Mouse (Mus musculus) lung, postnatal 36 days (tissue): ENCODE results near the gene Olfr1057.
"Not testable (repeated sequence)": the region's sequence is repeated elsewhere in the genome, so short reads cannot be mapped to it uniquely, and the experiment has no call there.

Experiments
- DNase-seq: peaks from one replicate; pipeline ENCODE4 v3.0.0; 2022; ENCODE audit warnings: mixed read lengths

The Olfr1057 gene

DNA sequence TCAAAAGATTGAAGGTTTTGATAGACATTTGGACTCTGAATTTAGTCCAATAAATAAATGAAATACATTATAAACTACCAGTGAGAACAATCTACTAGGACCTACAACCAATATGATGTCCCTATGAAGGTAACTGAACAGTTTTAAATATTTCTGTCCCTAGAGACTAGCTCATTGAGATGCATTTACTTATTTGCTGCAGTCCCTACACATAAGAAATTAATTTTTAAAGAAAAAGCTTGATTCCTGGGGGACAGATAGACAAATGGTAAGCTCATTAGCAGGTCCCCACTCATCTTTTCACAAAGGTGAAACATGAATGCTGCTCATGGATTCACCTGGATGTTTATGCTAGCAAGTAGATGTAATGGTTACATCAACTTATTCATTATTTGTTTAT, at the start of gene Olfr1057:
TSS of gene Olfr1057 (minus strand) at position 101 of the 400 bp plus-strand sequence.
- DNase-seq, result no peak

DNA sequence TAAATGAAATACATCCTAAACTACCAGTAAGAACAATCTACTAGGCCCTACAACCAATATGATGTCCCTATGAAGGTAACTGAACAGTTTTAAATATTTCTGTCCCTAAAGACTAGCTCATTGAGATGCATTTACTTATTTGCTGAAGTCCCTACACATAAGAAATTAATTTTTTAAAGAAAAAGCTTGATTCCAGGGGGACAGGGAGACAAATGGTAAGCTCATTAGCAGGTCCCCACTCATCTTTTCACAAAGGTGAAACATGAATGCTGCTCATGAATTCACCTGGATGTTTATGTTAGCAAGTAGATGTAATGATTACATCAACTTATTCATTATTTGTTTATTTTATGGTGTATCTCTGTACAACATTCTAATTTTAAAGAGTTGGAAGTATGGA, 48.5 kb upstream of the Olfr1057 start, which contains the start of gene Olfr1062:
TSS of gene Olfr1062 (minus strand) at position 101 of the 400 bp plus-strand sequence.
- not testable (repeated sequence) for DNase-seq

DNA sequence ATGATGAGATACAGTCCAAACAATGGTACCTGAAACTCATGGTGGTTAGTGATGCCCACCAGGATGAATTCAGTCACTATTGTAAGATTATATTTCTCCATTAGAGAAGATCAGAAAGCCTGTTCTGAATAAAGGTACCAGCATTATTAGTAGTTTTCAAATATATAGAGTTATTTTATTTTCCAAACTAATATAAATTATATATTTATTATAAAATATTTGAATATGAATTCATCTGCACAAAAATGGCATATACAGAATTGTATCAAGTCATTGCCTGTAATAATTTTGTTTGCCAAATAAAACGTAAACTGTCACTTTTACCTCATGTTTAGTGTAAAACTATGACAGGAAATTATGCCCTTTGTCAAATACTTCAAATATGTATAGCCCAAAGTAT, 35.8 kb upstream of the Olfr1057 start, which contains the start of gene Olfr1061:
TSS of gene Olfr1061 (minus strand) at position 101 of the 400 bp plus-strand sequence.
- no peak for DNase-seq

DNA sequence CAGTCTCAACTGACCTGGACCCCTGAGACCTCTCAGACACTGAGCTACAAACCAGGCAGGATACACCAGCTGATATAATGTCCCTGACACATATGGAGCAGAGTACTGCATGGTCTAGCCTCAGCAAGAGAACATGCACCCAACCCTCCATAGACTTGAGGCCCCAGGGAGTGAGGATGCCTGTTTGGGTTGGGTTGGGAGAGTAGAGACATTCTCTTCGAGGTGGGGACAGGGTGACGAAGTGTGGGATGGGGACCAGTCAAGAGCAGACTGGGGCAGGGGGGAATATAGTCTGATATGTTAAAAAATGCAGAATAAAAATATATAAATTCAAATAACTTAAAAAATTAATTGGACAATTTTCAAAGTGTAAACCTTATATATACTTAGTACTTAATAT, 16.9 kb upstream of the Olfr1057 start:
- no peak for DNase-seq

DNA sequence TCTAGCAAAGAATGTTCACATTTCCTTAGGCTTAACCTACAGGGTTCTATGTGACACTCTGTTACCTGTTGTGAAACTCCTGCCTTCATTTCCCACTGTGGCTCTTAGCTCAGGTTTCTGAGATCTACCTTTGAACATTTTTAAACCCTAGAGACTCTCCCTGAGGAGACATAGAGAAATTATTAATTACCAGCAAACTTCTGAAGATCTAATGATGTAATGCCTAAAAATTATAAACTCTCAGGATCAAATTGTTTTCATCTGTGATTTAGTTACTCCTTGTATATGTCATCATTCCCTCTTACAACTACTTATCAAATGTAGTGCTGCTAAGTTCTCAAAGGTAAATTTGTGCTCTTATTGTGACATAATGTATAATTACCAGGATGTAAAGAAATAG, 10.3 kb upstream of the Olfr1057 start, which contains the start of gene Olfr1058:
TSS of gene Olfr1058 (minus strand) at position 101 of the 400 bp plus-strand sequence.
- DNase-seq, result not testable (repeated sequence)

DNA sequence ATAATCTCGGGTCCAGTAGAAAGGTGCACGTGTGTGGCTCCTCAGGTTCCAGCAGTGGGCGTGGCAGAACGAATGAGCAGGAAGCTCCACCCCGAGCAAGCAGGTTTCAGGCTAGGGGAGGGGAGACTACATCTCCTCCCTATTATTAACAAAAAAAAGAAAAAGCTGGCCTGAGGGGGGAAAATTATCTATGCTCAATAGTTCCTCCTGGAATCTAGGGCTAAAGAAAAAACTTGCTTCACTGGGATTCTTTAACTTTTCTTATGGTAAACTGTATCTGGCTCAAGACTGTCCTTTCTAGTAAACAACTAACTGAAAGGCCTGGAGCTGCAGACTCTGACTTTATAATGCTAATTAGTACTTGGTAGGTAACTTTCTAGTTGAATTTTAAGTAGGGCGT, 11.9 kb downstream of the Olfr1057 start:
- DNase-seq, result not testable (repeated sequence)

DNA sequence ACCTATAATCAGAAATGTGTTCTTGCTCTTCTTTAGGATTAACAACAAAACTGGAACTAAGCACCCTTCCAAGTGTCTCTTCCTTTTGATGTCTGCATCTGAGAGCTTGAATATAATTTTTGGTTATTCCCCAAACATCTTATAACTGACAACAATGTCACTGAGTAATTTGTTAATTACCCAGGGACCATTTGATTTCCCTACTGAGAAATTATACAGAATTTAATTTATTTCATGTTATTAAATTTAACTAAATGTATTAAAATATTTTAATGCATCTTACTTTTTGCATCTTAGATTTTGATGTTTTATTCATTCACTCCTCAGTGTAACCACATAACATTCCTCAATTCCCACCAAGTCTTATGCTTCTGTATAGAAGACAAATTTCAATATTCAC, 15.8 kb downstream of the Olfr1057 start, which contains the start of gene Olfr1056:
TSS of gene Olfr1056 (minus strand) at position 101 of the 400 bp plus-strand sequence.
- no peak for DNase-seq

DNA sequence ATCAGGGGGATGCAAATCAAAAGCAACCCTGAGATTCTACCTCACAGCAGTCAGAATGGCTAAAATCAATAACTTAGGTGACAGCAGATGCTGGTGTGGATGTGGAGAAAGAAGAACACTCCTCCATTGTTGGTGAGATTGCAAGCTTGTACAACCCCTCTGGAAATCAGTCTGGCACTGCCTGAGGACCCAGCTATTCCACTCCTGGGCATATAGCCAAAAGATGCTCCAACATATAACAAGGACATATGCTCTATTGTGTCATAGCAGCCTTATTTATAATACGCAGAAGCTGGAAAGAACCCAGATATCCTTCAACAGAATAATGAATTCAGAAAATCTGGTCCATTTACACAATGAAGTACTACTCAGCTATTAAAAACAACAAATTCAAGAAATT, 26.4 kb downstream of the Olfr1057 start:
- not testable (repeated sequence) for DNase-seq

DNA sequence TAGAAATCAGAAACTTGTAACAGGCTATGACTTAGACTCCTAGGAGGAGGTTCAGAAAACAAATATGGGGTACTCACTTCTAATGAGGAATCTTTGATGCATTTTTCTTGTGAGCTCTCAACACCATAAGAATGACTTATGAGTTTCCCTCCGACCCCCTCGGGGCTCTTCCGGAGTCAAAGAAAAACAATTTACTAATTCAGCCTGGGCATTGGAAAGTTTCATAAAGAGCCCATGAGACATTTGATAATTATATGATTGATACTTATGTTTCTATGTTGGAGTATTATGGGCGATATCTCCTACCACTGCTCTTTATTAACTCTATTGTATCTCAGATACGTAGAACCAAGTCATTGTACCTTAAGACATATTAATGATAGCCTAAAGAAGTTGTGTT, 28.0 kb downstream of the Olfr1057 start, which contains the start of gene Olfr1055:
TSS of gene Olfr1055 (minus strand) at position 101 of the 400 bp plus-strand sequence.
- DNase-seq, result no peak

DNA sequence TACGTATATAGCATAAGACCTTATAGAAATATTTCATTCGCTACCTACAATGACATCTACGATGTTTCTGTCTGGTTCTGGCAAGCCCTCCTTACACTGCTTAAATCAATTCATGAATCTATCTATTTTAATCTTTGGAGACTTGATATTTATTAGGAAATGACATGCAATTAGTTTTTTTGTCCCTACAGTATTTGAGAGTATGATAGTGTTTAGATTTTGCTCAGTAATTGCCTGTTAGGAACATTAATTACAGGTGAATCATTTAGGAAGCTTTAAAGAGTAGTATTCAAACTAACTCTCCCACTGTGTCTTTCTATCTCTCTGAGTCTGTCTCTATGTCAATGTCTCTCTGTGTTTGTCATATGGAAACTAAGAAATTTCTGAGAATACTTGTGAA, 42.9 kb downstream of the Olfr1057 start, which contains the start of gene Olfr1054:
TSS of gene Olfr1054 (minus strand) at position 101 of the 400 bp plus-strand sequence.
- no peak for DNase-seq
